Mouse (Mus musculus) kidney, embryonic 16.5 days (tissue): ENCODE measurements around the gene Cxcr2. TPM values are rescaled to one million over a fixed set of nuclear protein-coding genes. Genes with fewer than 3 reads are reported as not detected.
"Not testable (repeated sequence)": the region's sequence is repeated elsewhere in the genome, so short reads cannot be mapped to it uniquely, and the experiment has no call there.

Experiments
- ATAC-seq: fragments of 200-750 bp; cut with Nextera tagmentation; 2 replicates; pipeline ENCODE4 v1.8.0; 2017; ENCODE audit warnings: moderate TSS enrichment; ENCODE audit not compliant: low FRiP score, low TSS enrichment
- H3K27ac ChIP-seq: fragments of 300-500 bp; sonication (generic); 2 replicates; pipeline ENCODE4 v1.5.1; 2014; ENCODE audit warnings: low read length
- H3K27me3 ChIP-seq: fragments of 300-500 bp; sonication (generic); 2 replicates; pipeline ENCODE4 v1.6.1; 2014; ENCODE audit warnings: low read length, control low read depth, mixed read lengths; ENCODE audit not compliant: insufficient read depth
- H3K36me3 ChIP-seq: fragments of 300-500 bp; sonication (generic); 2 replicates; pipeline ENCODE4 v1.6.1; 2014; ENCODE audit warnings: low read length, control low read depth, mixed read lengths; ENCODE audit not compliant: insufficient read depth
- H3K4me1 ChIP-seq: fragments of 300-500 bp; sonication (generic); 2 replicates; pipeline ENCODE4 v1.6.1; 2014; ENCODE audit warnings: low read length, control low read depth, mixed read lengths; ENCODE audit not compliant: insufficient read depth
- H3K4me2 ChIP-seq: fragments of 300-500 bp; sonication (generic); replicated peaks from 2 replicates; pipeline ENCODE4 v1.6.1; 2014; ENCODE audit warnings: low read depth, low read length
- H3K4me3 ChIP-seq: fragments of 300-500 bp; sonication (generic); 2 replicates; pipeline ENCODE4 v1.5.1; 2014; ENCODE audit warnings: mild to moderate bottlenecking, low read length
- H3K9ac ChIP-seq: fragments of 300-500 bp; sonication (generic); replicated peaks from 2 replicates; pipeline ENCODE4 v1.6.1; 2014; ENCODE audit warnings: low read length
- H3K9me3 ChIP-seq: fragments of 300-500 bp; sonication (generic); 2 replicates; pipeline ENCODE4 v1.6.1; 2016; ENCODE audit warnings: low read length, control low read depth
- WGBS: fragments of 180-500 bp; shearing (Covaris S2); extraction: QIAGEN DNeasy Blood & Tissue Kit; methylation state at CpG from one replicate; pipeline ENCODE4 v1.1.7; 2014; 5-methylcytosine and 5-hydroxymethylcytosine counted together
- polyA plus RNA-seq: library from polyadenylated mRNA; unstranded; fragments of >200 nt; fragmentation: Nextera tagmentation; extraction: Ambion mirVana; gene quantifications from 2 replicates; pipeline ENCODE4 v1.2.1, GENCODE M21; 2015

The Cxcr2 gene
- polyA plus RNA-seq, 1 experiment from 2014 or later: 0.11 TPM

- H3K27ac ChIP-seq: no peak overlapping the region
- no peaks in the 10 kb centered on the region for H3K36me3 ChIP-seq
- H3K4me1 ChIP-seq: no peaks in the 10 kb centered on the region
- H3K4me2 ChIP-seq: no peak overlapping the region
- 76% methylated on average over 6 of the region's 6 CpGs for WGBS
- no peaks in the 10 kb centered on the region for H3K27me3 ChIP-seq
- H3K9me3 ChIP-seq: no peaks in the 10 kb centered on the region
- H3K9ac ChIP-seq: no peak overlapping the region
- H3K4me3 ChIP-seq: no peak overlapping the region
- no peak for ATAC-seq
Measured at GRCm38 (mm10) chr1:74135326-74135950, 18.4 kb upstream of the Cxcr2 start.

GRCm38 (mm10) chr1:74139415-74139814 is 14.4 kb upstream of the Cxcr2 start:
- Histone ChIP-seq H3K4me2 (no peak overlapping the region), H3K4me1 (no peaks in the 10 kb centered on the region), H3K27ac (no peak overlapping the region), H3K9ac (no peak overlapping the region), H3K4me3 (no peak overlapping the region), H3K9me3 (no peaks in the 10 kb centered on the region), H3K27me3 (no peaks in the 10 kb centered on the region), H3K36me3 (no peaks in the 10 kb centered on the region)
- no peak for ATAC-seq
- WGBS: 55% methylated on average over 3 of the region's 3 CpGs

- Histone ChIP-seq H3K9ac (no peak overlapping the region), H3K9me3 (no peaks in the 10 kb centered on the region), H3K36me3 (no peaks in the 10 kb centered on the region), H3K4me3 (no peak overlapping the region), H3K27me3 (no peaks in the 10 kb centered on the region), H3K4me2 (no peak overlapping the region), H3K27ac (no peak overlapping the region), H3K4me1 (no peaks in the 10 kb centered on the region)
- no peak for ATAC-seq
- WGBS: 76% methylated on average over 8 of the region's 8 CpGs
Measured at GRCm38 (mm10) chr1:74141781-74142180, 12.0 kb upstream of the Cxcr2 start.

GRCm38 (mm10) chr1:74149106-74149885 is 4.5 kb upstream of the Cxcr2 start:
- no peaks in the 10 kb centered on the region for H3K4me1 ChIP-seq
- no peak overlapping the region for H3K27ac ChIP-seq
- no peaks in the 10 kb centered on the region for H3K36me3 ChIP-seq
- H3K4me3 ChIP-seq: no peak overlapping the region
- H3K9ac ChIP-seq: no peak overlapping the region
- no peaks in the 10 kb centered on the region for H3K9me3 ChIP-seq
- ATAC-seq: no peak
- 85% methylated on average over 6 of the region's 6 CpGs for WGBS
- no peaks in the 10 kb centered on the region for H3K27me3 ChIP-seq
- no peak overlapping the region for H3K4me2 ChIP-seq

GRCm38 (mm10) chr1:74150101-74150500 is 3.7 kb upstream of the Cxcr2 start:
- Histone ChIP-seq H3K27me3 (no peaks in the 10 kb centered on the region), H3K36me3 (no peaks in the 10 kb centered on the region), H3K27ac (no peak overlapping the region), H3K4me3 (no peak overlapping the region), H3K4me1 (no peaks in the 10 kb centered on the region), H3K4me2 (no peak overlapping the region), H3K9me3 (no peaks in the 10 kb centered on the region), H3K9ac (no peak overlapping the region)
- no peak for ATAC-seq
- WGBS: 86% methylated on average over 3 of the region's 3 CpGs

GRCm38 (mm10) chr1:74151091-74151490 is 2.7 kb upstream of the Cxcr2 start:
- Histone ChIP-seq H3K4me2 (no peak overlapping the region), H3K9me3 (no peaks in the 10 kb centered on the region), H3K27ac (no peak overlapping the region), H3K27me3 (no peaks in the 10 kb centered on the region), H3K4me1 (no peaks in the 10 kb centered on the region), H3K9ac (no peak overlapping the region), H3K36me3 (no peaks in the 10 kb centered on the region), H3K4me3 (no peak overlapping the region)
- no peak for ATAC-seq
- 73% methylated on average over 3 of the region's 3 CpGs for WGBS

- 81% methylated on average over 6 of the region's 6 CpGs for WGBS
- Histone ChIP-seq H3K27me3 (no peaks in the 10 kb centered on the region), H3K27ac (no peak overlapping the region), H3K4me2 (no peak overlapping the region), H3K4me3 (no peak overlapping the region), H3K9ac (no peak overlapping the region), H3K4me1 (no peaks in the 10 kb centered on the region), H3K36me3 (no peaks in the 10 kb centered on the region), H3K9me3 (no peaks in the 10 kb centered on the region)
- no peak for ATAC-seq
Measured at GRCm38 (mm10) chr1:74155435-74156012, 1.7 kb downstream of the Cxcr2 start.

GRCm38 (mm10) chr1:74156381-74156910 is 2.7 kb downstream of the Cxcr2 start:
- no peak overlapping the region for H3K27ac ChIP-seq
- no peak overlapping the region for H3K4me3 ChIP-seq
- ATAC-seq: no peak
- no peak overlapping the region for H3K4me2 ChIP-seq
- no peaks in the 10 kb centered on the region for H3K36me3 ChIP-seq
- H3K9ac ChIP-seq: no peak overlapping the region
- no peaks in the 10 kb centered on the region for H3K27me3 ChIP-seq
- no peaks in the 10 kb centered on the region for H3K4me1 ChIP-seq
- 81% methylated on average over 14 of the region's 14 CpGs for WGBS
- no peaks in the 10 kb centered on the region for H3K9me3 ChIP-seq

GRCm38 (mm10) chr1:74159613-74160012 is 5.8 kb downstream of the Cxcr2 start:
- H3K4me1 ChIP-seq, H3K9ac ChIP-seq, H3K4me3 ChIP-seq, H3K36me3 ChIP-seq, ATAC-seq, H3K4me2 ChIP-seq, H3K27me3 ChIP-seq, H3K9me3 ChIP-seq, H3K27ac ChIP-seq: not testable (repeated sequence)
- 83% methylated on average over 5 of the region's 5 CpGs for WGBS

GRCm38 (mm10) chr1:74160036-74160435 is 6.2 kb downstream of the Cxcr2 start:
- WGBS: 71% methylated on average over 2 of the region's 2 CpGs
- H3K9me3 ChIP-seq: no peaks in the 10 kb centered on the region
- no peaks in the 10 kb centered on the region for H3K27me3 ChIP-seq
- no peak overlapping the region for H3K9ac ChIP-seq
- H3K4me1 ChIP-seq: no peaks in the 10 kb centered on the region
- H3K4me3 ChIP-seq: no peak overlapping the region
- H3K27ac ChIP-seq: no peak overlapping the region
- ATAC-seq: no peak
- H3K4me2 ChIP-seq: no peak overlapping the region
- no peaks in the 10 kb centered on the region for H3K36me3 ChIP-seq
